Mouse (Mus musculus) midbrain, embryonic 16.5 days (tissue): Measurements from ENCODE around the gene Astn1. TPM values are rescaled to one million over a fixed set of nuclear protein-coding genes. Genes with fewer than 3 reads are reported as not detected.

Experiments used
- ATAC-seq: fragments of 200-750 bp; cut with Nextera tagmentation; 2 replicates; pipeline ENCODE4 v1.8.0; 2017; ENCODE audit warnings: moderate TSS enrichment
- H3K27ac ChIP-seq: fragments of 300-500 bp; sonication (generic); 2 replicates; pipeline ENCODE4 v1.5.1; 2014; ENCODE audit warnings: mild to moderate bottlenecking, low read length, mixed read lengths
- H3K27me3 ChIP-seq: fragments of 300-500 bp; sonication (generic); 2 replicates; pipeline ENCODE4 v1.6.1; 2014; ENCODE audit warnings: low read depth, low read length, mixed read lengths; ENCODE audit not compliant: control insufficient read depth, insufficient read depth
- H3K36me3 ChIP-seq: fragments of 300-500 bp; sonication (generic); 2 replicates; pipeline ENCODE4 v1.6.1; 2014; ENCODE audit warnings: mild to moderate bottlenecking, low read length, moderate library complexity, mixed read lengths; ENCODE audit not compliant: control insufficient read depth, insufficient read depth
- H3K4me1 ChIP-seq: fragments of 300-500 bp; sonication (generic); 2 replicates; pipeline ENCODE4 v1.6.1; 2014; ENCODE audit warnings: mild to moderate bottlenecking, low read length, mixed read lengths; ENCODE audit not compliant: control insufficient read depth, insufficient read depth
- H3K4me2 ChIP-seq: fragments of 300-500 bp; sonication (generic); 2 replicates; pipeline ENCODE4 v1.6.1; 2014; ENCODE audit warnings: mild to moderate bottlenecking, low read length, mixed read lengths
- H3K4me3 ChIP-seq: fragments of 300-500 bp; sonication (generic); 2 replicates; pipeline ENCODE4 v1.5.1; 2014; ENCODE audit warnings: low read depth, mild to moderate bottlenecking, low read length, moderate library complexity, mixed read lengths
- H3K9ac ChIP-seq: fragments of 300-500 bp; sonication (generic); 2 replicates; pipeline ENCODE4 v1.6.1; 2014; ENCODE audit warnings: low read depth, low read length, mixed read lengths
- H3K9me3 ChIP-seq: fragments of 300-500 bp; sonication (generic); replicated peaks from 2 replicates; pipeline ENCODE4 v1.6.1; 2014; ENCODE audit warnings: mild to moderate bottlenecking, low read length, mixed read lengths; ENCODE audit not compliant: control insufficient read depth, poor library complexity, severe bottlenecking
- WGBS: fragments of 180-500 bp; shearing (Covaris S2); extraction: QIAGEN DNeasy Blood & Tissue Kit; methylation state at CpG from one replicate; pipeline ENCODE4 v1.1.7; 2014; 5-methylcytosine and 5-hydroxymethylcytosine counted together
- polyA plus RNA-seq: library from polyadenylated mRNA; unstranded; fragments of >200 nt; fragmentation: Nextera tagmentation; extraction: Ambion mirVana; gene quantifications from 2 replicates; pipeline ENCODE4 v1.2.1, GENCODE M21; 2015

Astn1 gene
- polyA plus RNA-seq, 1 experiment from 2014 or later, result 47.2 TPM

- H3K36me3 ChIP-seq, result peaks cover 3% of the 10 kb centered on the region
- no peaks in the 10 kb centered on the region for H3K4me1 ChIP-seq
- ATAC-seq, result no peak
- no peaks in the 10 kb centered on the region for H3K9me3 ChIP-seq
- no peak overlapping the region for H3K4me3 ChIP-seq
- 90% methylated on average over 2 of the region's 2 CpGs for WGBS
- H3K4me2 ChIP-seq, result no peak overlapping the region
- H3K27me3 ChIP-seq, result no peaks in the 10 kb centered on the region
- H3K9ac ChIP-seq, result no peak overlapping the region
- H3K27ac ChIP-seq, result no peak overlapping the region
Measured at GRCm38 (mm10) chr1:158599435-158599834, 237.4 kb downstream of the Astn1 start.

GRCm38 (mm10) chr1:158603056-158603455 lies 241.0 kb downstream of the Astn1 start:
- Histone ChIP-seq H3K9me3 (no peaks in the 10 kb centered on the region), H3K9ac (no peak overlapping the region), H3K4me1 (no peaks in the 10 kb centered on the region), H3K27me3 (no peaks in the 10 kb centered on the region), H3K36me3 (peaks cover 3% of the 10 kb centered on the region; the same call in 1 of the 2 replicates), H3K4me3 (no peak overlapping the region), H3K4me2 (no peak overlapping the region), H3K27ac (no peak overlapping the region)
- no peak for ATAC-seq
- 9% methylated on average over 2 of the region's 2 CpGs for WGBS

- H3K4me3 ChIP-seq, result no peak overlapping the region
- no peak overlapping the region for H3K4me2 ChIP-seq
- ATAC-seq, result no peak
- no peak overlapping the region for H3K9ac ChIP-seq
- peaks cover 6% of the 10 kb centered on the region for H3K36me3 ChIP-seq
- no peaks in the 10 kb centered on the region for H3K4me1 ChIP-seq
- no peaks in the 10 kb centered on the region for H3K9me3 ChIP-seq
- no peak overlapping the region for H3K27ac ChIP-seq
- H3K27me3 ChIP-seq, result no peaks in the 10 kb centered on the region
- 92% methylated on average over 1 of the region's 1 CpGs for WGBS
Measured at GRCm38 (mm10) chr1:158604149-158604548, 242.1 kb downstream of the Astn1 start.

GRCm38 (mm10) chr1:158605597-158605996 lies 243.5 kb downstream of the Astn1 start:
- no peak overlapping the region for H3K27ac ChIP-seq
- no peaks in the 10 kb centered on the region for H3K4me1 ChIP-seq
- H3K9me3 ChIP-seq, result no peaks in the 10 kb centered on the region
- H3K9ac ChIP-seq, result no peak overlapping the region
- no peak for ATAC-seq
- 95% methylated on average over 4 of the region's 4 CpGs for WGBS
- H3K36me3 ChIP-seq, result peaks cover 6% of the 10 kb centered on the region
- no peaks in the 10 kb centered on the region for H3K27me3 ChIP-seq
- no peak overlapping the region for H3K4me3 ChIP-seq
- no peak overlapping the region for H3K4me2 ChIP-seq

GRCm38 (mm10) chr1:158606324-158606723 lies 244.3 kb downstream of the Astn1 start:
- no peak overlapping the region for H3K9ac ChIP-seq
- 92% methylated on average over 10 of the region's 10 CpGs for WGBS
- no peaks in the 10 kb centered on the region for H3K4me1 ChIP-seq
- H3K4me3 ChIP-seq, result no peak overlapping the region
- no peak overlapping the region for H3K4me2 ChIP-seq
- no peaks in the 10 kb centered on the region for H3K27me3 ChIP-seq
- H3K27ac ChIP-seq, result no peak overlapping the region
- peaks cover 10% of the 10 kb centered on the region for H3K36me3 ChIP-seq
- no peak for ATAC-seq
- 0 out of 2 replicates have a peak, but pooled peaks cover 2% of the 10 kb centered on the region for H3K9me3 ChIP-seq

GRCm38 (mm10) chr1:158607201-158607600 lies 245.1 kb downstream of the Astn1 start:
- Histone ChIP-seq H3K36me3 (peaks cover 13% of the 10 kb centered on the region), H3K4me3 (no peak overlapping the region), H3K4me1 (no peaks in the 10 kb centered on the region), H3K27me3 (no peaks in the 10 kb centered on the region), H3K9ac (no peak overlapping the region), H3K27ac (no peak overlapping the region), H3K9me3 (0 out of 2 replicates have a peak, but pooled peaks cover 2% of the 10 kb centered on the region), H3K4me2 (no peak overlapping the region)
- WGBS, result 84% methylated on average over 1 of the region's 1 CpGs
- ATAC-seq, result no peak

- 94% methylated on average over 1 of the region's 1 CpGs for WGBS
- Histone ChIP-seq H3K36me3 (peaks cover 26% of the 10 kb centered on the region), H3K27me3 (no peaks in the 10 kb centered on the region), H3K9ac (no peak overlapping the region), H3K4me1 (no peaks in the 10 kb centered on the region), H3K4me2 (no peak overlapping the region), H3K4me3 (no peak overlapping the region), H3K27ac (no peak overlapping the region), H3K9me3 (0 out of 2 replicates have a peak, but pooled peaks cover 2% of the 10 kb centered on the region)
- no peak for ATAC-seq
Measured at GRCm38 (mm10) chr1:158615202-158615601, 253.1 kb downstream of the Astn1 start.

GRCm38 (mm10) chr1:158617943-158618342 lies 255.9 kb downstream of the Astn1 start:
- ATAC-seq, result no peak
- H3K4me1 ChIP-seq, result no peaks in the 10 kb centered on the region
- no peaks in the 10 kb centered on the region for H3K9me3 ChIP-seq
- 39% methylated on average over 4 of the region's 4 CpGs for WGBS
- no peak overlapping the region for H3K4me3 ChIP-seq
- peaks cover 14% of the 10 kb centered on the region for H3K36me3 ChIP-seq
- no peaks in the 10 kb centered on the region for H3K27me3 ChIP-seq
- no peak overlapping the region for H3K4me2 ChIP-seq
- no peak overlapping the region for H3K27ac ChIP-seq
- H3K9ac ChIP-seq, result no peak overlapping the region

GRCm38 (mm10) chr1:158632935-158633334 lies 270.9 kb downstream of the Astn1 start:
- WGBS, result 86% methylated on average over 4 of the region's 4 CpGs
- Histone ChIP-seq H3K4me1 (no peaks in the 10 kb centered on the region), H3K4me2 (no peak overlapping the region), H3K4me3 (no peak overlapping the region), H3K9me3 (no peaks in the 10 kb centered on the region), H3K9ac (no peak overlapping the region), H3K27me3 (no peaks in the 10 kb centered on the region), H3K27ac (no peak overlapping the region), H3K36me3 (no peaks in the 10 kb centered on the region)
- no peak for ATAC-seq
